Mouse (Mus musculus) monocyte, adult 2 months (primary cell): Measurements from ENCODE around the gene Arhgef3.

Experiments
- DNase-seq, 2 experiments: peaks; one replicate each; pipeline ENCODE4 v3.0.0; 2022; ENCODE audit warnings: low spot score in 2 of 2, low read depth in 1 of 2

The Arhgef3 gene

GRCm38 (mm10) chr14:27253391-27253790, 138.7 kb downstream of the Arhgef3 start:
- no peak for DNase-seq

GRCm38 (mm10) chr14:27262349-27262748, 147.7 kb downstream of the Arhgef3 start:
- no peak for DNase-seq

GRCm38 (mm10) chr14:27266601-27267000, 151.9 kb downstream of the Arhgef3 start:
- no peak for DNase-seq

- DNase-seq: no peak
Observed at GRCm38 (mm10) chr14:27268137-27268536, 153.4 kb downstream of the Arhgef3 start.

GRCm38 (mm10) chr14:27268986-27269700, 154.4 kb downstream of the Arhgef3 start:
- no peak for DNase-seq

GRCm38 (mm10) chr14:27269836-27270235, 155.1 kb downstream of the Arhgef3 start:
- no peak for DNase-seq

- no peak for DNase-seq
Observed at GRCm38 (mm10) chr14:27270466-27270865, 155.8 kb downstream of the Arhgef3 start.

GRCm38 (mm10) chr14:27271371-27272071, 156.8 kb downstream of the Arhgef3 start:
- no peak for DNase-seq

- no peak for DNase-seq
Observed at GRCm38 (mm10) chr14:27272072-27272834, 157.6 kb downstream of the Arhgef3 start.

- DNase-seq: no peak
Observed at GRCm38 (mm10) chr14:27272835-27273138, 158.1 kb downstream of the Arhgef3 start.

GRCm38 (mm10) chr14:27273169-27273568, 158.5 kb downstream of the Arhgef3 start:
- no peak for DNase-seq

GRCm38 (mm10) chr14:27277259-27277658, 162.6 kb downstream of the Arhgef3 start:
- no peak for DNase-seq

GRCm38 (mm10) chr14:27280201-27280890, 165.6 kb downstream of the Arhgef3 start:
- no peak for DNase-seq

- DNase-seq: no peak
Observed at GRCm38 (mm10) chr14:27283956-27284355, 169.3 kb downstream of the Arhgef3 start.

GRCm38 (mm10) chr14:27286202-27286601, 171.5 kb downstream of the Arhgef3 start:
- no peak for DNase-seq

GRCm38 (mm10) chr14:27289053-27289452, 174.4 kb downstream of the Arhgef3 start:
- no peak for DNase-seq

- DNase-seq: no peak
Observed at GRCm38 (mm10) chr14:27292101-27292500, 177.4 kb downstream of the Arhgef3 start.

- no peak for DNase-seq
Observed at GRCm38 (mm10) chr14:27295821-27296220, 181.1 kb downstream of the Arhgef3 start.

- no peak for DNase-seq
Observed at GRCm38 (mm10) chr14:27296987-27297386, 182.3 kb downstream of the Arhgef3 start.

GRCm38 (mm10) chr14:27298875-27299274, 184.2 kb downstream of the Arhgef3 start:
- DNase-seq: no peak

GRCm38 (mm10) chr14:27299705-27300104, 185.0 kb downstream of the Arhgef3 start:
- DNase-seq: no peak
